Mouse (Mus musculus): ENCODE measurements around the gene Timeless. TPM values are rescaled to one million over a fixed set of nuclear protein-coding genes. Genes with fewer than 3 reads are reported as not detected.
A peak's percentile ranks its signal among the peaks of the same experiment; 100 is the strongest.

Gene Timeless
- polyA plus RNA-seq, 1 experiment from 2014 or later = 66.6 TPM

DNA sequence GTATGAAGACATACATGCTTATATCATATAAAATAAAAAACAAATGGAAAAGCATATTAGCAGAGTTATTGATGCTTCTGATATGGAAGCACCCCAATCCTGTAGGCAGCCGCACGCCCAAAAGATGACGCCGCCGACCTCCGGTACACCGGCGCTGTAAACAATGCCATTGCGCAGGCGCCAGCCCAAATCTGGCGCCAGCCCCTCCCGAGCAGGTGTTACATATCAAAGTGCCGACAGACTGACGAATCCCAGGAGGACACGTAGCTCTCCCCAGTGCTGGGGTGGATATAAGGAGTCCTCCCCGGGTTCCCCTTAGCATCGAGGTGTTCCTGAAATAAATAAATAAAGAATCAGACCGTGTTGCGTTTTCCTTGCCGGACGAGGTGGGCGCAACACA lies 30.4 kb downstream of the Timeless start:
- WGBS = 78% methylated on average over 22 of the region's 22 CpGs
- ATAC-seq (replicated peaks; ENCODE audit: insufficient number of reproducible peaks, low FRiP score, low TSS enrichment, low read depth) = no peak
- no peak for DNase-seq (ENCODE audit: low spot score)

DNA sequence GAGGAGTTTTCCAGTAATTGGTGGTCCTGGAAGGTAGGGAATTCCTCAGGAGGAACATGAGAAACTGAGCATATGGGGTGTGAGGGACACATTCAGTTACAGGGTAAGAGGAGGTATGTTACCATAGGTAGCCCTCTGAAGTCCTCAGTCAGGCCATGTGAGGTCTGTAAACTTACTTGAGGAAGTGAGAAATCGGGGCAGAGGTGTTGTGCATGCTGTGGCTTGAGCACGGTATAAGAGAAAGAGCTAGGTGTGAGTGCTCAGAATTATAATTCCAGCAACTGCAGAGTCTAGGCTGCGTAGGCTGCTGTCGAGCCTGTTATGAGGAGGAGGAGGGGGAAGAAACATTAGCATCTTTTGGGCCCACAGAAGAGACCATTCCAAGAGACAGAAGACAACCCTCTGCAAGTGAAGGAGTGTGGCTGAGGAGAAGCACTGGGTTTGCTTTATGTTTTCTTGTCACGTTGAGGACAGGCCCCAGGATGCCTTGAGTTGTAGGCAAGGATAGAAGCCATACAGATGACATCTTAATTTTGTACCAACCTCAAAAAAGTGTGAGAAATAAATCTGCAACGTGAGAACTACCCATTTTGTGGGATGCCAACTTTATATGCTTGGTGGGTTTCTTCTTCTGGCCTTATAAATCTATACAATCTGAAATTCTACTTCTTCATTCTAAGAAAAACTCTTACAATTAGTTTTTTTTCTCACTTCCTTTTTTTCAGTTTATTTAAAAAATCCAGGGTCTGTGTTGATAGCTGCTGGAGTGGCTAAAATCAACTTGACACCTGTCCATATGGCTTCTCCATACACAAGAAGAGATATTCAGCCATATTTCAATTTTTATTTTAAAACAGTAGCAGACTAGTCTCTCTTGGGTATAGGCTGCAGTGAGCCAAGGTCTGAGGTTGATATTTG lies 31.8 kb downstream of the Timeless start:
- H3K4me2 ChIP-seq (ENCODE audit: low read depth, low read length) = no peak overlapping the region
- no peaks in the 10 kb centered on the region for H3K36me3 ChIP-seq (replicated peaks; ENCODE audit: control insufficient read depth, insufficient read depth, low read depth, low read length)
- ATAC-seq (replicated peaks; ENCODE audit: insufficient number of reproducible peaks, low FRiP score, low TSS enrichment, low read depth) = no peak
- 82% methylated on average over 6 of the region's 6 CpGs for WGBS
- no peak for DNase-seq (ENCODE audit: low spot score)
- H3K4me3 ChIP-seq (ENCODE audit: low read depth, low read length) = no peak overlapping the region
- no peaks in the 10 kb centered on the region for H3K9me3 ChIP-seq (replicated peaks; ENCODE audit: control insufficient read depth, low read length)
- H3K27ac ChIP-seq (replicated peaks; ENCODE audit: low read depth, low read length) = no peak overlapping the region
- H3K27me3 ChIP-seq (ENCODE audit: control insufficient read depth, insufficient read depth, low read length) = no peaks in the 10 kb centered on the region
- no peaks in the 10 kb centered on the region for H3K4me1 ChIP-seq (ENCODE audit: control insufficient read depth, insufficient read depth, low read length)
- no peak overlapping the region for H3K9ac ChIP-seq (replicated peaks; ENCODE audit: low read length)

More for the DNA sequence above, 30.4 kb downstream of the Timeless start:
- Histone ChIP-seq H3K9me3 (replicated peaks; ENCODE audit: control insufficient read depth, low read length) (no peaks in the 10 kb centered on the region), H3K27ac (replicated peaks; ENCODE audit: low read depth, low read length) (no peak overlapping the region), H3K4me3 (ENCODE audit: low read depth, low read length) (no peak overlapping the region), H3K36me3 (replicated peaks; ENCODE audit: control insufficient read depth, insufficient read depth, low read depth, low read length) (no peaks in the 10 kb centered on the region), H3K4me1 (ENCODE audit: control insufficient read depth, insufficient read depth, low read length) (no peaks in the 10 kb centered on the region), H3K4me2 (ENCODE audit: low read depth, low read length) (no peak overlapping the region), H3K9ac (replicated peaks; ENCODE audit: low read length) (no peak overlapping the region), H3K27me3 (ENCODE audit: control insufficient read depth, insufficient read depth, low read length) (no peaks in the 10 kb centered on the region)

DNA sequence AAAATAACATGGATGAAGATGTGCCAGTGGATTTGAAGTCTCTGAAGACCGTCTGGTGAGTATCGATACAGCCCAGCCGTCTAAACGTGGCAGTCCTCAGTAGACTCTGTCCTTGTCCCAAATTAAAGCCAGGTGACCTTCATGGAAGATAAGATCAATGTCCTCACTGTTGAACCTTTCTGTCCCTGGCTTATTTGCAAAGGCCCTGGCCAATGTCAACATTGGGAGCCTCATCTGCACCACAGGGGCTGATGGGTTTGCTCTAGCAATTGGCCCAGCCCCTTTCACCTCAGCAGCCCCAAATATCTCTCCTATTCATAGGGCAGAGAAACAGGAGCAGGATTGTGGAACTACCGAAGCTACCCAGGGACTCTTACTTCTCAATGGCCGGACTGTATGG lies 36.5 kb downstream of the Timeless start, which contains the start of gene Apof:
Apof (plus strand) TSS at position 301 of the 400 bp plus-strand sequence.
- ATAC-seq (replicated peaks; ENCODE audit: insufficient number of reproducible peaks, low FRiP score, low TSS enrichment, low read depth) = no peak

DNA sequence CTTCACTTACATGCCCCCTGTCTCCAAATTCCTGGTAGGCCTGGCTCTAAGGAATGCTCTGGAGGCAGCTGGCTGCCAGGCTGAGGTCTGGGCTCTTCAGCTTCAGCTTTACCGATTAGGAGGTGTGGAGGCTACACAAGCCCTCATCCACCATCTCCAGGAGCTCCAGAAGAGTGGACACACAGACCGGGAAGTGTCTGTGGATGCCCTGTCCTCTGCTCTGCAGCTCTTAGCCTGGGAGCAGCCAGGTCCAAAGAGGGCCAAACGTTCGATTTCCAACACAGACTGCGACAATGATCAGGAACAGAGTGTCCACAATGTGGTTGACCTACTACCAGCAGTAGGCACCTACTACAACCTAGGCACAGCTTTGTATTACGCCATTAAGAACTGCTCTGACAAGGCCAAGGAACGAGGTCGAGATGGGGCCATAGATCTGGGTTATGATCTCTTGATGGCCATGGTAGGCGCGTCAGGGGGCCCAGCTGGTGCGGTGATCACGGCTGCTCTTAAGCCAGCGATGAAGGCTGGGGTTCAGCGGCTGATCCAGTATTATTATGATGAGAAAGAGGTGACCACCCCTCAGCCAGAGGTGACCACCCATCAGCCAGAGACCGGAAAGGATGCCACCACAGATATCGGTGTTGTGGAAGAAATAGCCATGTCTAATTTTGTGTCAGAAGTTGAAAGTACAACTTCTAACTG lies 37.5 kb downstream of the Timeless start:
- H3K27ac ChIP-seq (replicated peaks; ENCODE audit: low read depth, low read length) = no peak overlapping the region
- no peak overlapping the region for H3K4me3 ChIP-seq (ENCODE audit: low read depth, low read length)
- no peaks in the 10 kb centered on the region for H3K27me3 ChIP-seq (ENCODE audit: control insufficient read depth, insufficient read depth, low read length)
- H3K36me3 ChIP-seq (replicated peaks; ENCODE audit: control insufficient read depth, insufficient read depth, low read depth, low read length) = no peaks in the 10 kb centered on the region
- no peak for DNase-seq (ENCODE audit: low spot score)
- no peaks in the 10 kb centered on the region for H3K9me3 ChIP-seq (replicated peaks; ENCODE audit: control insufficient read depth, low read length)
- no peaks in the 10 kb centered on the region for H3K4me1 ChIP-seq (ENCODE audit: control insufficient read depth, insufficient read depth, low read length)
- no peak for ATAC-seq (replicated peaks; ENCODE audit: insufficient number of reproducible peaks, low FRiP score, low TSS enrichment, low read depth)
- WGBS = 86% methylated on average over 16 of the region's 16 CpGs
- no peak overlapping the region for H3K9ac ChIP-seq (replicated peaks; ENCODE audit: low read length)
- no peak overlapping the region for H3K4me2 ChIP-seq (ENCODE audit: low read depth, low read length)

More for the DNA sequence above, 36.5 kb downstream of the Timeless start, which contains the start of gene Apof:
- no peak for DNase-seq (ENCODE audit: low spot score)
- no peak within 1 kb of the TSS for H3K4me2 ChIP-seq (ENCODE audit: low read depth, low read length)
- no peak within 1 kb of the TSS for H3K27ac ChIP-seq (replicated peaks; ENCODE audit: low read depth, low read length)
- H3K4me1 ChIP-seq (ENCODE audit: control insufficient read depth, insufficient read depth, low read length) = no peaks in the 10 kb centered on the region
- H3K36me3 ChIP-seq (replicated peaks; ENCODE audit: control insufficient read depth, insufficient read depth, low read depth, low read length) = no peaks in the 10 kb centered on the region
- no peak within 1 kb of the TSS for H3K4me3 ChIP-seq (ENCODE audit: low read depth, low read length)
- WGBS = 52% methylated on average over 6 of the region's 6 CpGs
- no peak within 1 kb of the TSS for H3K9ac ChIP-seq (replicated peaks; ENCODE audit: low read length)
- H3K27me3 ChIP-seq (ENCODE audit: control insufficient read depth, insufficient read depth, low read length) = no peaks in the 10 kb centered on the region
- H3K9me3 ChIP-seq (replicated peaks; ENCODE audit: control insufficient read depth, low read length) = no peaks in the 10 kb centered on the region

DNA sequence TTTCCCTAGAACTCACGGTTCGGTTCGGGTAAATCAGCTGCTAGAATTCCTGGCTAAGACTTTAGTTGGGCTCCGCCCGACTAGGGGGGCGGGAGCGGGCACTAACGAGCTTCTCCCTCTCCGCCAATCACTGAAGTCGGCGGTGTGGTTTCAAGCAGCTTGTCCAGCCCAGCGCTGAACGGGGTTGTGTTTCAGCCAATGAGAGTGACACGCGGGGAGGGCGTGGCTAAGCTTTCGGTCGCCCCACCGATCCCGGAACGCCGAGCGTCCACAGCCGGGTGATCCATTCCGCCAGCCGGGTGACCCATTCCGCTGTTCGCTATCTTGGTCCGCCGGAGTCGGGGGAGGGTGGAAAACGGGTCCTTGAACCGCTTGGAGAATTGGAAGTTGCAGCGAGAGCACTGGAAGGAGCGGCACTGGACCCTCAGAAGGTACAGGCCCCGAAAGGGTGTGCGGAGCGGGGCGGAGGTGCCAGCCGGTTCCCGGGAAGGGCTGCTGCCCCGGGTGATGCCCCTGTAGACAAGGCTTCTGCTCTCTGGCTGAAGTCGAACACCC lies 38.5 kb downstream of the Timeless start, which contains the start of gene Stat2:
Stat2 (plus strand) TSS at position 273 of the 555 bp plus-strand sequence.
- Histone ChIP-seq H3K9me3 (replicated peaks; ENCODE audit: control insufficient read depth, low read length) (no peaks in the 10 kb centered on the region), H3K4me3 (ENCODE audit: low read depth, low read length) (peak within 1 kb of the TSS; percentile 72), H3K4me2 (ENCODE audit: low read depth, low read length) (peak within 1 kb of the TSS; percentile 59), H3K27me3 (ENCODE audit: control insufficient read depth, insufficient read depth, low read length) (no peaks in the 10 kb centered on the region), H3K36me3 (replicated peaks; ENCODE audit: control insufficient read depth, insufficient read depth, low read depth, low read length) (no peaks in the 10 kb centered on the region), H3K9ac (replicated peaks; ENCODE audit: low read length) (peak within 1 kb of the TSS; percentile 74), H3K27ac (replicated peaks; ENCODE audit: low read depth, low read length) (0 out of 2 replicates have a peak within 1 kb of the TSS, but pooled peaks have one; percentile 31), H3K4me1 (ENCODE audit: control insufficient read depth, insufficient read depth, low read length) (no peaks in the 10 kb centered on the region)
- ATAC-seq (replicated peaks; ENCODE audit: insufficient number of reproducible peaks, low FRiP score, low TSS enrichment, low read depth) (peak; percentile 97), DNase-seq (ENCODE audit: low spot score) (peak; percentile 98)
- under 1% methylated on average over 43 of the region's 43 CpGs for WGBS

DNA sequence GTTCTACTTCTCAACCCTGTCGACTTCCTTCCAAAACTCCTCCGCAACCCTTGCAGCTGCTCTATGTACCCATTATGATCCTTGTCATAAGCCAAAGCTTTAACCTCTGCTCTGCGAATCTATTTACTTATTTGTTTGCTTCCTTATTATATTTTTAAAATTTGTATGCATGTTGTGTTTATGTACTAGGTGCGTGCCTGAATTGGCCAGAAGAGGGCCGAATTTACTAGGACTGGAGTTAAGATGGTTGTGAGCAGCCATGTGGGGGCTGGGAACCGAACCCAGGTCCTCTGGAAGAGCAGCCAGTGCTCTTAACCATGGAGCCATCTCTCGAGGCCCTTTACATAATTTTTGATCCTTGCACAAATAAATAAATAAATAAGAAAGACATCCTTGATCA lies 39.0 kb downstream of the Timeless start:
- no peak for DNase-seq (ENCODE audit: low spot score)
- peak overlapping the region; percentile 72 for H3K4me3 ChIP-seq (ENCODE audit: low read depth, low read length)
- H3K9me3 ChIP-seq (replicated peaks; ENCODE audit: control insufficient read depth, low read length) = no peaks in the 10 kb centered on the region
- no peaks in the 10 kb centered on the region for H3K27me3 ChIP-seq (ENCODE audit: control insufficient read depth, insufficient read depth, low read length)
- peak overlapping the region; percentile 74 for H3K9ac ChIP-seq (replicated peaks; ENCODE audit: low read length)
- H3K4me2 ChIP-seq (ENCODE audit: low read depth, low read length) = peak overlapping the region; percentile 59
- 0 out of 2 replicates have a peak overlapping the region, but pooled peaks have one; percentile 31 for H3K27ac ChIP-seq (replicated peaks; ENCODE audit: low read depth, low read length)
- ATAC-seq (replicated peaks; ENCODE audit: insufficient number of reproducible peaks, low FRiP score, low TSS enrichment, low read depth) = no peak
- no peaks in the 10 kb centered on the region for H3K4me1 ChIP-seq (ENCODE audit: control insufficient read depth, insufficient read depth, low read length)
- no peaks in the 10 kb centered on the region for H3K36me3 ChIP-seq (replicated peaks; ENCODE audit: control insufficient read depth, insufficient read depth, low read depth, low read length)
- 37% methylated on average over 7 of the region's 7 CpGs for WGBS

DNA sequence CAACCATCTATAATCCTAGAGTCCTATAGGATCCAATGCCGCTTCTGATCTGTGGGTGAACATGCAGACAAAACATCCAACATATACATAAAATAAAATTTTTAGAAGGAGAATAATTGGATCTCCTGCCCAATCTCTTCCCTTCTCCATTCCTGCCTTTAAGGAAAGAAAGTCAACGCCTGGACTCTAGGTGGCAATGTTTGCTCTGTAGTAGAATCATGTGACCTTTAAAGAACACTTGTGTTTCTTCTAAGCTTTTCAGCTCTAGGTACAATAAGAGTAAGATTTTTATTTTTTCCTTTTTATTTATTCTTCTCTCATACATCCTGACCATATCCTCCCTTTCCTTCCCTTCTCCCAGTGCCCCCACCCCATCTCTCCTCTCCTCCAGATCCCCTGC lies 40.0 kb downstream of the Timeless start:
- Histone ChIP-seq H3K9me3 (replicated peaks; ENCODE audit: control insufficient read depth, low read length) (no peaks in the 10 kb centered on the region), H3K27ac (replicated peaks; ENCODE audit: low read depth, low read length) (no peak overlapping the region), H3K9ac (replicated peaks; ENCODE audit: low read length) (no peak overlapping the region), H3K4me2 (ENCODE audit: low read depth, low read length) (no peak overlapping the region), H3K27me3 (ENCODE audit: control insufficient read depth, insufficient read depth, low read length) (no peaks in the 10 kb centered on the region), H3K4me1 (ENCODE audit: control insufficient read depth, insufficient read depth, low read length) (no peaks in the 10 kb centered on the region), H3K4me3 (ENCODE audit: low read depth, low read length) (no peak overlapping the region), H3K36me3 (replicated peaks; ENCODE audit: control insufficient read depth, insufficient read depth, low read depth, low read length) (no peaks in the 10 kb centered on the region)
- no peak for ATAC-seq (replicated peaks; ENCODE audit: insufficient number of reproducible peaks, low FRiP score, low TSS enrichment, low read depth)
- WGBS = 71% methylated on average over 2 of the region's 2 CpGs
- DNase-seq (ENCODE audit: low spot score) = no peak

Measured in embryonic facial prominence, embryonic 11.5 days (tissue).